Mouse (Mus musculus): ENCODE data around the gene Lars2. TPM values are rescaled to one million over a fixed set of nuclear protein-coding genes. Genes with fewer than 3 reads are reported as not detected.

Lars2 gene
- total and polyA plus RNA-seq, 3 experiments: 12.3 to 13,100 (median 24.7) TPM

GRCm38 (mm10) chr9:123479196-123479669 is 112.5 kb downstream of the Lars2 start:
- Histone ChIP-seq H3K4me3 (ENCODE audit: low read depth, low read length) (peak overlapping the region; percentile 77), H3K36me3 (replicated peaks) (peaks cover 50% of the 10 kb centered on the region), H3K4me1 (ENCODE audit: insufficient read depth, low read depth, low read length) (peaks cover 58% of the 10 kb centered on the region), H3K9me3 (replicated peaks) (no peaks in the 10 kb centered on the region), H3K27me3 (ENCODE audit: insufficient read depth, low read length) (peaks cover 7% of the 10 kb centered on the region; the same call in 1 of the 2 replicates)
- no peak for DNase-seq (ENCODE audit: low spot score)
- peak; percentile 22; the same call in 1 of the 2 replicates for ATAC-seq (ENCODE audit: extremely low read depth, insufficient number of reproducible peaks, low FRiP score, poor library complexity, severe bottlenecking)
- TF ChIP-seq TAL1 (conservative IDR thresholded peaks at IDR 0.05; ENCODE audit: low read depth, low read length): no peak
- no peak for TF ChIP-seq CTCF (IDR thresholded peaks at IDR 0.05; ENCODE audit: low read depth, low read length)
- TF ChIP-seq POLR2AphosphoS5 (IDR thresholded peaks at IDR 0.05; ENCODE audit: insufficient replicate concordance, low read depth, low read length): no peak

- peaks cover 56% of the 10 kb centered on the region for H3K36me3 ChIP-seq (replicated peaks)
- TF ChIP-seq POLR2AphosphoS5 (IDR thresholded peaks at IDR 0.05; ENCODE audit: insufficient replicate concordance, low read depth, low read length): no peak
- TF ChIP-seq GATA1 (IDR thresholded peaks at IDR 0.05; ENCODE audit: borderline replicate concordance, low read length): no peak
- TF ChIP-seq CTCF (IDR thresholded peaks at IDR 0.05; ENCODE audit: low read depth, low read length): no peak
- no peak for TF ChIP-seq TAL1 (conservative IDR thresholded peaks at IDR 0.05; ENCODE audit: low read depth, low read length)
- TF ChIP-seq GATA2 (IDR thresholded peaks at IDR 0.05; ENCODE audit: borderline replicate concordance, low read depth, low read length): no peak
- H3K4me1 ChIP-seq (ENCODE audit: insufficient read depth, low read depth, low read length): peaks cover 65% of the 10 kb centered on the region
- DNase-seq (ENCODE audit: low spot score) (no peak), ATAC-seq (ENCODE audit: extremely low read depth, insufficient number of reproducible peaks, low FRiP score, poor library complexity, severe bottlenecking) (no peak)
- peaks cover 7% of the 10 kb centered on the region; the same call in 1 of the 2 replicates for H3K27me3 ChIP-seq (ENCODE audit: insufficient read depth, low read length)
- peak overlapping the region; percentile 77 for H3K4me3 ChIP-seq (ENCODE audit: low read depth, low read length)
- H3K9me3 ChIP-seq (replicated peaks): no peaks in the 10 kb centered on the region
Measured at GRCm38 (mm10) chr9:123479876-123480252, 113.1 kb downstream of the Lars2 start.

GRCm38 (mm10) chr9:123480253-123480921 is 113.7 kb downstream of the Lars2 start:
- Histone ChIP-seq H3K9me3 (replicated peaks) (no peaks in the 10 kb centered on the region), H3K4me3 (ENCODE audit: low read depth, low read length) (peak overlapping the region; percentile 77), H3K36me3 (replicated peaks) (peaks cover 60% of the 10 kb centered on the region), H3K27me3 (ENCODE audit: insufficient read depth, low read length) (peaks cover 4% of the 10 kb centered on the region; the same call in 1 of the 2 replicates), H3K4me1 (ENCODE audit: insufficient read depth, low read depth, low read length) (peaks cover 67% of the 10 kb centered on the region)
- DNase-seq (ENCODE audit: low spot score): no peak
- no peak for TF ChIP-seq GATA2 (IDR thresholded peaks at IDR 0.05; ENCODE audit: borderline replicate concordance, low read depth, low read length)
- no peak for ATAC-seq (ENCODE audit: extremely low read depth, insufficient number of reproducible peaks, low FRiP score, poor library complexity, severe bottlenecking)

GRCm38 (mm10) chr9:123481136-123481535 is 114.4 kb downstream of the Lars2 start:
- no peak for DNase-seq (ENCODE audit: low spot score)
- TF ChIP-seq TAL1 (conservative IDR thresholded peaks at IDR 0.05; ENCODE audit: low read depth, low read length) (no peak), GATA1 (IDR thresholded peaks at IDR 0.05; ENCODE audit: borderline replicate concordance, low read length) (no peak), CTCF (IDR thresholded peaks at IDR 0.05; ENCODE audit: low read depth, low read length) (no peak), GATA2 (IDR thresholded peaks at IDR 0.05; ENCODE audit: borderline replicate concordance, low read depth, low read length) (no peak), POLR2AphosphoS5 (IDR thresholded peaks at IDR 0.05; ENCODE audit: insufficient replicate concordance, low read depth, low read length) (no peak)
- no peak for ATAC-seq (ENCODE audit: extremely low read depth, insufficient number of reproducible peaks, low FRiP score, poor library complexity, severe bottlenecking)
- Histone ChIP-seq H3K9me3 (replicated peaks) (no peaks in the 10 kb centered on the region), H3K4me1 (ENCODE audit: insufficient read depth, low read depth, low read length) (peaks cover 75% of the 10 kb centered on the region), H3K36me3 (replicated peaks) (peaks cover 67% of the 10 kb centered on the region), H3K27me3 (ENCODE audit: insufficient read depth, low read length) (no peaks in the 10 kb centered on the region), H3K4me3 (ENCODE audit: low read depth, low read length) (peak overlapping the region; percentile 57; the same call in 1 of the 2 replicates)

- H3K27me3 ChIP-seq (ENCODE audit: insufficient read depth, low read length): no peaks in the 10 kb centered on the region
- DNase-seq (ENCODE audit: low spot score) (no peak), ATAC-seq (ENCODE audit: extremely low read depth, insufficient number of reproducible peaks, low FRiP score, poor library complexity, severe bottlenecking) (no peak)
- H3K36me3 ChIP-seq (replicated peaks): peaks cover 88% of the 10 kb centered on the region
- no peak overlapping the region for H3K4me3 ChIP-seq (ENCODE audit: low read depth, low read length)
- H3K4me1 ChIP-seq (ENCODE audit: insufficient read depth, low read depth, low read length): peaks cover 82% of the 10 kb centered on the region
- TF ChIP-seq POLR2AphosphoS5 (IDR thresholded peaks at IDR 0.05; ENCODE audit: insufficient replicate concordance, low read depth, low read length) (no peak), CTCF (IDR thresholded peaks at IDR 0.05; ENCODE audit: low read depth, low read length) (no peak), GATA2 (IDR thresholded peaks at IDR 0.05; ENCODE audit: borderline replicate concordance, low read depth, low read length) (no peak), TAL1 (conservative IDR thresholded peaks at IDR 0.05; ENCODE audit: low read depth, low read length) (no peak)
- H3K9me3 ChIP-seq (replicated peaks): no peaks in the 10 kb centered on the region
Measured at GRCm38 (mm10) chr9:123483598-123483997, 116.9 kb downstream of the Lars2 start.

GRCm38 (mm10) chr9:123484830-123485229 is 118.1 kb downstream of the Lars2 start:
- Histone ChIP-seq H3K4me3 (ENCODE audit: low read depth, low read length) (no peak overlapping the region), H3K27me3 (ENCODE audit: insufficient read depth, low read length) (no peaks in the 10 kb centered on the region), H3K9me3 (replicated peaks) (no peaks in the 10 kb centered on the region), H3K4me1 (ENCODE audit: insufficient read depth, low read depth, low read length) (peaks cover 78% of the 10 kb centered on the region), H3K36me3 (replicated peaks) (peaks cover 94% of the 10 kb centered on the region)
- no peak for ATAC-seq (ENCODE audit: extremely low read depth, insufficient number of reproducible peaks, low FRiP score, poor library complexity, severe bottlenecking)
- DNase-seq (ENCODE audit: low spot score): no peak
- TF ChIP-seq TAL1 (conservative IDR thresholded peaks at IDR 0.05; ENCODE audit: low read depth, low read length): no peak
- no peak for TF ChIP-seq CTCF (IDR thresholded peaks at IDR 0.05; ENCODE audit: low read depth, low read length)
- TF ChIP-seq POLR2AphosphoS5 (IDR thresholded peaks at IDR 0.05; ENCODE audit: insufficient replicate concordance, low read depth, low read length): no peak
- TF ChIP-seq GATA1 (IDR thresholded peaks at IDR 0.05; ENCODE audit: borderline replicate concordance, low read length): no peak
- no peak for TF ChIP-seq GATA2 (IDR thresholded peaks at IDR 0.05; ENCODE audit: borderline replicate concordance, low read depth, low read length)

All from G1E (cell line).